Mouse (Mus musculus) liver, adult 2 months (tissue): ENCODE results near the gene Nostrin.

Source experiments
- CTCF ChIP-seq: fragments of 200-500 bp; IDR thresholded peaks from 2 replicates; pipeline ENCODE4 v1.5.1; 2011; ENCODE audit warnings: low read depth, low read length, control low read depth
- POLR2A ChIP-seq: fragments of 200-500 bp; IDR thresholded peaks from 2 replicates; pipeline ENCODE4 v1.6.1; 2011; ENCODE audit warnings: low read length, control low read depth; ENCODE audit not compliant: insufficient read depth; ENCODE audit errors: extremely low read depth

DNA sequence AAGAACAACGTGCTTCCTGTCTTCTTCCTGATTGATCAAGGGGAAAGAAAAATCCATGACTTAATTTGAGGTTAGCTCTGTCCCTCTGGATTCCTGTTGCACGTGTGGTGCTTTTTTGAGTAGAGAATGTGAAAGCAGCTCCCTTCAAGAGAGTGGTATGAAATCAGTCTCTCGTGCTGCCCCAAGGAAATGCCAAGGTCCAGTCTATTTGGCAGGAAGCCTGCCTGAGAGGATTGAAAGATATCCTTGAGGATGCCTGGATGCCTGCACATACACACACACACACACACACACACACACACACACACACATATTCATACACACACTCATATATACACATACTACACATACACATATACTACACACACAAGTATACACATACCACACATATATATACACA is 13.1 kb downstream of the Nostrin start:
- TF ChIP-seq CTCF = no peak
- TF ChIP-seq POLR2A = no peak
